Comparison of ENCODE assay signal across 15 mouse cellular contexts in the genomic region with DNA sequence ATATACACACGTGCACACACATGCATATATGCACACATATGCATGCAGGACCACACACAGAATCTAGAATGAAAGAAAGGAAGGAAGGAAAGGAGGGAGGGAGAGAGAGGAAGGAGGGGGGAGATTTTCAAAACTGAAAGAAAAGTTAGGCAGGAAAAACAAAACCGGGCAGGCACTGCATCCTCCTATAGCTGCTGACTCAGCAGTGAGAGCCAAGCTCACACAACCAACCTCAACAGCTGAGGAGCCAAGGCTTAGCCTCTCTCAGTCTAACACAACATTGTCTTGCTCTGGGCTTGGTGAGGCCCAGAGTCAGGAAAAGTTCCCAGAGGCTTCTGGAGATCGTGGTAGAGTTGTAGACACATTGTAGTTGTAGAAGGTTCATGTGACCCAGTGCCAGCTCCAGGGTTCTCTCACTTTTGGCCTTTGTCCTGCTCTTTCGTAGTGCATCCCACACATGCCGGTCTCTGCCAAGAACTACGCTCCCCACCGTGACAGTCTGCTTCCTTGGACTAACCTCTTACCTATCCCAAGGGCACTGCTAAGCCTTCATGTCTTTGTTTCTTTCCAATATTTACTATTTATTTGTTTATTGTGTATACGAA. TPM values are rescaled to one million over a fixed set of nuclear protein-coding genes. Genes with fewer than 3 reads are reported as not detected.
A peak's percentile ranks its signal among the peaks of the same experiment; 100 is the strongest.
DNase-seq lines count a peak whose midpoint lies in the region; ATAC-seq and TF ChIP-seq lines count a peak whose summit lies in the region.
"Had no signal": no experiment of that assay in that cellular context is flagged by ENCODE, and none has a peak within 500 bp of the region (broad histone marks: within the 10 kb centered on the region; RNA-seq: fewer than 3 reads in every experiment).

No protein-coding gene starts in this region.

- H3K4me3 ChIP-seq in stomach, embryonic 15.5 days (replicated peaks): no peak overlapping the region
- no peak overlapping the region for H3K4me3 ChIP-seq in stomach, postnatal 0 days (ENCODE audit: low read depth, low read length)
- no peak overlapping the region for H3K4me3 ChIP-seq in hindbrain, embryonic 14.5 days (replicated peaks; ENCODE audit: low read length)
- no peak overlapping the region for H3K4me3 ChIP-seq in neural tube, embryonic 15.5 days (replicated peaks)
- no peak overlapping the region for H3K4me3 ChIP-seq in heart, adult 2 months
- no peak overlapping the region for H3K4me3 ChIP-seq in liver, postnatal 0 days (ENCODE audit: low read depth, low read length)
- H3K4me3 ChIP-seq: kidney, embryonic 15.5 days had no signal

- WGBS in stomach, embryonic 15.5 days: 82% methylated on average over 8 of the region's 8 CpGs
- WGBS in stomach, postnatal 0 days: 72% methylated on average over 8 of the region's 8 CpGs
- 78% methylated on average over 8 of the region's 8 CpGs for WGBS in hindbrain, embryonic 14.5 days
- 66% methylated on average over 8 of the region's 8 CpGs for WGBS in neural tube, embryonic 15.5 days
- 48% methylated on average over 8 of the region's 8 CpGs for WGBS in heart, adult 2 months
- 62% methylated on average over 8 of the region's 8 CpGs for WGBS in liver, postnatal 0 days (ENCODE audit: insufficient replicate concordance)

- no peak overlapping the region for H3K9ac ChIP-seq in stomach, embryonic 15.5 days
- H3K9ac ChIP-seq in stomach, postnatal 0 days (ENCODE audit: low read length): no peak overlapping the region
- no peak overlapping the region for H3K9ac ChIP-seq in hindbrain, embryonic 14.5 days
- H3K9ac ChIP-seq in neural tube, embryonic 15.5 days (replicated peaks): no peak overlapping the region
- H3K9ac ChIP-seq in heart, adult 2 months (ENCODE audit: low read depth, low read length): no peak overlapping the region
- H3K9ac ChIP-seq in liver, postnatal 0 days (replicated peaks): no peak overlapping the region
- H3K9ac ChIP-seq: kidney, embryonic 15.5 days had no signal

- H3K36me3 ChIP-seq in stomach, embryonic 15.5 days: no peaks in the 10 kb centered on the region
- H3K36me3 ChIP-seq in stomach, postnatal 0 days (ENCODE audit: control insufficient read depth, insufficient read depth, low read length): no peaks in the 10 kb centered on the region
- no peaks in the 10 kb centered on the region for H3K36me3 ChIP-seq in hindbrain, embryonic 14.5 days (replicated peaks; ENCODE audit: control insufficient read depth, insufficient read depth)
- H3K36me3 ChIP-seq in neural tube, embryonic 15.5 days: no peaks in the 10 kb centered on the region
- H3K36me3 ChIP-seq in heart, adult 2 months (ENCODE audit: control insufficient read depth, insufficient read depth, low read length): no peaks in the 10 kb centered on the region
- no peaks in the 10 kb centered on the region for H3K36me3 ChIP-seq in liver, postnatal 0 days (replicated peaks; ENCODE audit: insufficient read depth, low read length)
- H3K36me3 ChIP-seq: kidney, embryonic 15.5 days had no signal

- H3K79me2 ChIP-seq in heart, adult 2 months (replicated peaks; ENCODE audit: control insufficient read depth, insufficient read depth, low read length): no peaks in the 10 kb centered on the region

- DNase-seq in cerebellum, adult 18-20 months: peak; percentile 29 to 37
- DNase-seq in cerebellum, adult 9-11 months: no peak
- DNase-seq in stomach, postnatal 0 days (ENCODE audit: low spot score): no peak
- DNase-seq in hindbrain, embryonic 14.5 days (ENCODE audit: low spot score): no peak
- no peak for DNase-seq in heart, adult 2 months
- DNase-seq in liver, postnatal 0 days: no peak
- DNase-seq: adrenal gland, postnatal 14 days; heart, adult 11 months; lung, postnatal 4 days; thymus, adult 18-20 months had no signal

- 0 out of 2 replicates have a peak overlapping the region, but pooled peaks have one; percentile 44 for H3K27ac ChIP-seq in stomach, embryonic 15.5 days
- no peak overlapping the region for H3K27ac ChIP-seq in stomach, postnatal 0 days (replicated peaks)
- H3K27ac ChIP-seq in hindbrain, embryonic 14.5 days: peak overlapping the region; percentile 89
- peak overlapping the region; percentile 77 for H3K27ac ChIP-seq in neural tube, embryonic 15.5 days (replicated peaks)
- no peak overlapping the region for H3K27ac ChIP-seq in heart, adult 2 months
- no peak overlapping the region for H3K27ac ChIP-seq in liver, postnatal 0 days (ENCODE audit: low read depth)
- H3K27ac ChIP-seq: kidney, embryonic 15.5 days had no signal

- TF ChIP-seq POLR2A in heart, adult 2 months (IDR thresholded peaks at IDR 0.05; ENCODE audit: insufficient read depth, low read depth, low read length): no peak

- TF ChIP-seq CTCF in stomach, postnatal 0 days (IDR thresholded peaks at IDR 0.05; ENCODE audit: low read depth): no peak
- TF ChIP-seq CTCF in heart, adult 2 months (IDR thresholded peaks at IDR 0.05): no peak
- no peak for TF ChIP-seq CTCF in liver, postnatal 0 days (IDR thresholded peaks at IDR 0.05; ENCODE audit: low read depth)

- H3K27me3 ChIP-seq in stomach, embryonic 15.5 days (replicated peaks): no peaks in the 10 kb centered on the region
- no peaks in the 10 kb centered on the region for H3K27me3 ChIP-seq in stomach, postnatal 0 days (ENCODE audit: control insufficient read depth, insufficient read depth, low read length)
- no peaks in the 10 kb centered on the region for H3K27me3 ChIP-seq in hindbrain, embryonic 14.5 days (ENCODE audit: control insufficient read depth, insufficient read depth, low read length)
- no peaks in the 10 kb centered on the region for H3K27me3 ChIP-seq in neural tube, embryonic 15.5 days (replicated peaks)
- H3K27me3 ChIP-seq in heart, adult 2 months (ENCODE audit: control insufficient read depth, insufficient read depth, low read length): no peaks in the 10 kb centered on the region
- no peaks in the 10 kb centered on the region for H3K27me3 ChIP-seq in liver, postnatal 0 days (ENCODE audit: insufficient read depth, low read length)

- no peak for TF ChIP-seq EP300 in stomach, postnatal 0 days (optimal IDR thresholded peaks at IDR 0.05)
- TF ChIP-seq EP300 in heart, adult 2 months (IDR thresholded peaks at IDR 0.05; ENCODE audit: insufficient read depth, low read depth, low read length): no peak
- no peak for TF ChIP-seq EP300 in liver, postnatal 0 days (IDR thresholded peaks at IDR 0.05; ENCODE audit: low read depth)

- no peak for ATAC-seq in stomach, embryonic 15.5 days (ENCODE audit: insufficient read depth, low FRiP score, low read depth)
- no peak for ATAC-seq in stomach, postnatal 0 days (ENCODE audit: low FRiP score, low TSS enrichment)
- no peak for ATAC-seq in hindbrain, embryonic 14.5 days (ENCODE audit: low FRiP score)
- ATAC-seq in neural tube, embryonic 15.5 days (ENCODE audit: low FRiP score): no peak
- no peak for ATAC-seq in liver, postnatal 0 days

- intact Hi-C loops in heart, adult 2 months (cut with DNase I): no loop called here

- no peak overlapping the region for H3K4me2 ChIP-seq in stomach, embryonic 15.5 days
- H3K4me2 ChIP-seq in stomach, postnatal 0 days (replicated peaks; ENCODE audit: low read depth): no peak overlapping the region
- no peak overlapping the region for H3K4me2 ChIP-seq in hindbrain, embryonic 14.5 days (replicated peaks)
- H3K4me2 ChIP-seq in neural tube, embryonic 15.5 days: no peak overlapping the region
- H3K4me2 ChIP-seq in liver, postnatal 0 days (ENCODE audit: low read depth, low read length): no peak overlapping the region
- H3K4me2 ChIP-seq: kidney, embryonic 15.5 days; liver, embryonic 11.5 days had no signal

- no peaks in the 10 kb centered on the region for H3K4me1 ChIP-seq in stomach, embryonic 15.5 days
- H3K4me1 ChIP-seq in stomach, postnatal 0 days (replicated peaks; ENCODE audit: control insufficient read depth, insufficient read depth): no peaks in the 10 kb centered on the region
- H3K4me1 ChIP-seq in hindbrain, embryonic 14.5 days (replicated peaks; ENCODE audit: control insufficient read depth, insufficient read depth, low read length): peaks cover 22% of the 10 kb centered on the region
- peaks cover 24% of the 10 kb centered on the region for H3K4me1 ChIP-seq in neural tube, embryonic 15.5 days
- no peaks in the 10 kb centered on the region for H3K4me1 ChIP-seq in heart, adult 2 months (ENCODE audit: control insufficient read depth, insufficient read depth, low read length)
- 0 out of 2 replicates have a peak, but pooled peaks cover 4% of the 10 kb centered on the region for H3K4me1 ChIP-seq in liver, postnatal 0 days (ENCODE audit: insufficient read depth)

- no peaks in the 10 kb centered on the region for H3K9me3 ChIP-seq in stomach, embryonic 15.5 days
- H3K9me3 ChIP-seq in stomach, postnatal 0 days (ENCODE audit: control insufficient read depth, low read length): no peaks in the 10 kb centered on the region
- no peaks in the 10 kb centered on the region for H3K9me3 ChIP-seq in hindbrain, embryonic 14.5 days (ENCODE audit: control insufficient read depth, low read length)
- H3K9me3 ChIP-seq in neural tube, embryonic 15.5 days (replicated peaks): no peaks in the 10 kb centered on the region
- no peaks in the 10 kb centered on the region for H3K9me3 ChIP-seq in liver, postnatal 0 days (ENCODE audit: low read length)
- H3K9me3 ChIP-seq: kidney, embryonic 15.5 days had no signal

RNA-seq across cellular contexts. Expression of a gene that starts 29.3 kb away (rescaled TPM):
- polyA plus RNA-seq in stomach, embryonic 15.5 days (2015; fragmentation: Nextera tagmentation; extraction: Ambion mirVana): 67.2 and 76.5 TPM in 2 replicates
- polyA plus RNA-seq in stomach, postnatal 0 days (2015; fragmentation: Nextera tagmentation; extraction: Ambion mirVana): 61.7 and 64.9 TPM in 2 replicates
- polyA plus RNA-seq in hindbrain, embryonic 14.5 days (2014; fragmentation: Nextera tagmentation; extraction: Ambion mirVana): 74.0 and 77.8 TPM in 2 replicates
- polyA plus RNA-seq in neural tube, embryonic 15.5 days (2015; fragmentation: Nextera tagmentation; extraction: Ambion mirVana): 82.4 and 85.7 TPM in 2 replicates
- 10 to 100 TPM; 17.4 to 25.2 TPM for total RNA-seq in heart, adult 2 months (2021)
- polyA plus RNA-seq in heart, adult 2 months (2012; rRNA removed): 13.8 and 17.5 TPM in 2 replicates
- 38.3 and 38.4 TPM in 2 replicates for polyA plus RNA-seq in liver, postnatal 0 days (2015; fragmentation: Nextera tagmentation; extraction: Ambion mirVana)

RNA-seq across cellular contexts. Expression of a gene that starts 37.4 kb away (rescaled TPM):
- 124 and 125 TPM in 2 replicates for polyA plus RNA-seq in stomach, embryonic 15.5 days (2015; fragmentation: Nextera tagmentation; extraction: Ambion mirVana)
- polyA plus RNA-seq in stomach, postnatal 0 days (2015; fragmentation: Nextera tagmentation; extraction: Ambion mirVana): 84.7 and 95.1 TPM in 2 replicates
- polyA plus RNA-seq in hindbrain, embryonic 14.5 days (2014; fragmentation: Nextera tagmentation; extraction: Ambion mirVana): 23.1 and 29.7 TPM in 2 replicates
- polyA plus RNA-seq in neural tube, embryonic 15.5 days (2015; fragmentation: Nextera tagmentation; extraction: Ambion mirVana): 29.2 and 42.0 TPM in 2 replicates
- 10 to 100 TPM; 35.0 to 36.9 TPM for total RNA-seq in heart, adult 2 months (2021)
- polyA plus RNA-seq in heart, adult 2 months (2012; rRNA removed): 55.0 and 76.6 TPM in 2 replicates
- polyA plus RNA-seq in liver, postnatal 0 days (2015; fragmentation: Nextera tagmentation; extraction: Ambion mirVana): 51.0 and 55.5 TPM in 2 replicates

RNA-seq across cellular contexts. Expression of a gene that starts 40.9 kb away (rescaled TPM):
- polyA plus RNA-seq in stomach, embryonic 15.5 days (2015; fragmentation: Nextera tagmentation; extraction: Ambion mirVana): 55.2 and 65.6 TPM in 2 replicates
- 112 and 116 TPM in 2 replicates for polyA plus RNA-seq in stomach, postnatal 0 days (2015; fragmentation: Nextera tagmentation; extraction: Ambion mirVana)
- 0.16 TPM in 2 replicates for polyA plus RNA-seq in hindbrain, embryonic 14.5 days (2014; fragmentation: Nextera tagmentation; extraction: Ambion mirVana)
- 0.47 and 5.2 TPM in 2 replicates for polyA plus RNA-seq in neural tube, embryonic 15.5 days (2015; fragmentation: Nextera tagmentation; extraction: Ambion mirVana)
- 1 to 10 TPM in 1 of 2 experiments, under 1 TPM in 1; 0.93 to 2.1 TPM for total RNA-seq in heart, adult 2 months (2021)
- polyA plus RNA-seq in heart, adult 2 months (2012; rRNA removed): 0.70 and 2.5 TPM in 2 replicates
- 10.1 and 13.9 TPM in 2 replicates for polyA plus RNA-seq in liver, postnatal 0 days (2015; fragmentation: Nextera tagmentation; extraction: Ambion mirVana)
- polyA plus RNA-seq: cortical plate, adult 2 months had no signal

RNA-seq across cellular contexts. Expression of a gene that starts 56.7 kb away (rescaled TPM):
- 63.6 and 85.7 TPM in 2 replicates for polyA plus RNA-seq in stomach, embryonic 15.5 days (2015; fragmentation: Nextera tagmentation; extraction: Ambion mirVana)
- polyA plus RNA-seq in stomach, postnatal 0 days (2015; fragmentation: Nextera tagmentation; extraction: Ambion mirVana): 56.7 and 57.1 TPM in 2 replicates
- 27.5 and 28.9 TPM in 2 replicates for polyA plus RNA-seq in hindbrain, embryonic 14.5 days (2014; fragmentation: Nextera tagmentation; extraction: Ambion mirVana)
- 30.8 and 35.8 TPM in 2 replicates for polyA plus RNA-seq in neural tube, embryonic 15.5 days (2015; fragmentation: Nextera tagmentation; extraction: Ambion mirVana)
- 10 to 100 TPM; 12.9 to 13.0 TPM for total RNA-seq in heart, adult 2 months (2021)
- polyA plus RNA-seq in heart, adult 2 months (2012; rRNA removed): 21.3 and 22.0 TPM in 2 replicates
- 271 and 273 TPM in 2 replicates for polyA plus RNA-seq in liver, postnatal 0 days (2015; fragmentation: Nextera tagmentation; extraction: Ambion mirVana)

RNA-seq across cellular contexts. Expression of a gene that starts 57.3 kb away (rescaled TPM):
- polyA plus RNA-seq in stomach, embryonic 15.5 days (2015; fragmentation: Nextera tagmentation; extraction: Ambion mirVana): 52.6 and 54.1 TPM in 2 replicates
- polyA plus RNA-seq in stomach, postnatal 0 days (2015; fragmentation: Nextera tagmentation; extraction: Ambion mirVana): 32.4 and 35.6 TPM in 2 replicates
- polyA plus RNA-seq in hindbrain, embryonic 14.5 days (2014; fragmentation: Nextera tagmentation; extraction: Ambion mirVana): 49.3 and 54.7 TPM in 2 replicates
- 71.8 and 78.2 TPM in 2 replicates for polyA plus RNA-seq in neural tube, embryonic 15.5 days (2015; fragmentation: Nextera tagmentation; extraction: Ambion mirVana)
- total RNA-seq in heart, adult 2 months (2021): 100 to 1,000 TPM; 395 to 436 TPM
- 397 and 529 TPM in 2 replicates for polyA plus RNA-seq in heart, adult 2 months (2012; rRNA removed)
- 17.6 and 22.1 TPM in 2 replicates for polyA plus RNA-seq in liver, postnatal 0 days (2015; fragmentation: Nextera tagmentation; extraction: Ambion mirVana)

Comparison
In these comparisons a context has a peak if more than half of its experiments do, and no peak if none do; other contexts are left out.
1. DNase-seq: peak in cerebellum, adult 18-20 months (2 of 2); none in cerebellum, adult 9-11 months (single experiment), stomach, postnatal 0 days (single experiment), hindbrain, embryonic 14.5 days (single experiment), heart, adult 2 months (0 of 2) and liver, postnatal 0 days (single experiment).
2. H3K27ac ChIP-seq: peak in stomach, embryonic 15.5 days (single experiment), hindbrain, embryonic 14.5 days (single experiment) and neural tube, embryonic 15.5 days (single experiment); none in stomach, postnatal 0 days (single experiment), heart, adult 2 months (single experiment) and liver, postnatal 0 days (single experiment).